Mouse (Mus musculus) cerebellum, adult 2 months (tissue): ENCODE results near the gene Iqsec1. TPM values are rescaled to one million over a fixed set of nuclear protein-coding genes. Genes with fewer than 3 reads are reported as not detected.

Source experiments
- DNase-seq, 2 experiments: peaks; one replicate each; pipeline ENCODE4 v3.0.0; 2021
- H3K27ac ChIP-seq: fragments of 200-500 bp; 2 replicates; pipeline ENCODE4 v1.5.1; 2012; ENCODE audit warnings: low read length, control low read depth, inconsistent platforms; ENCODE audit not compliant: insufficient read depth
- H3K27me3 ChIP-seq: fragments of 200-500 bp; 2 replicates; pipeline ENCODE4 v1.6.1; 2012; ENCODE audit warnings: inconsistent platforms, mild to moderate bottlenecking, low read length, moderate library complexity; ENCODE audit not compliant: control insufficient read depth, insufficient read depth
- H3K4me1 ChIP-seq: fragments of 200-500 bp; 2 replicates; pipeline ENCODE4 v1.6.1; 2011; ENCODE audit warnings: low read length; ENCODE audit not compliant: control insufficient read depth, insufficient read depth
- H3K4me3 ChIP-seq: fragments of 200-500 bp; replicated peaks from 2 replicates; pipeline ENCODE3; 2011; ENCODE audit warnings: mild to moderate bottlenecking, low read depth, low read length, control low read depth; ENCODE audit not compliant: insufficient read depth
- CTCF ChIP-seq: fragments of 200-500 bp; IDR thresholded peaks from 2 replicates; pipeline ENCODE4 v1.5.1; 2011; ENCODE audit warnings: low read depth, mild to moderate bottlenecking, control low read depth, low read length, moderate library complexity, borderline replicate concordance; ENCODE audit not compliant: insufficient read depth
- POLR2A ChIP-seq: fragments of 200-500 bp; IDR thresholded peaks from 2 replicates; pipeline ENCODE4 v1.6.1; 2011; ENCODE audit warnings: low read length, control low read depth, borderline replicate concordance; ENCODE audit not compliant: insufficient read depth
- WGBS: fragments of 180-500 bp; shearing (Covaris S2); methylation state at CpG from one replicate; pipeline ENCODE4 v1.1.7; 2018; 5-methylcytosine and 5-hydroxymethylcytosine counted together
- polyA plus RNA-seq: library from polyadenylated mRNA; depleted of rRNA; stranded (reverse); fragments of >200 nt; gene quantifications from 2 replicates; pipeline ENCODE4 v1.2.3, GENCODE M21; 2012

Gene Iqsec1
- polyA plus RNA-seq, 1 experiment: 249 TPM

DNA sequence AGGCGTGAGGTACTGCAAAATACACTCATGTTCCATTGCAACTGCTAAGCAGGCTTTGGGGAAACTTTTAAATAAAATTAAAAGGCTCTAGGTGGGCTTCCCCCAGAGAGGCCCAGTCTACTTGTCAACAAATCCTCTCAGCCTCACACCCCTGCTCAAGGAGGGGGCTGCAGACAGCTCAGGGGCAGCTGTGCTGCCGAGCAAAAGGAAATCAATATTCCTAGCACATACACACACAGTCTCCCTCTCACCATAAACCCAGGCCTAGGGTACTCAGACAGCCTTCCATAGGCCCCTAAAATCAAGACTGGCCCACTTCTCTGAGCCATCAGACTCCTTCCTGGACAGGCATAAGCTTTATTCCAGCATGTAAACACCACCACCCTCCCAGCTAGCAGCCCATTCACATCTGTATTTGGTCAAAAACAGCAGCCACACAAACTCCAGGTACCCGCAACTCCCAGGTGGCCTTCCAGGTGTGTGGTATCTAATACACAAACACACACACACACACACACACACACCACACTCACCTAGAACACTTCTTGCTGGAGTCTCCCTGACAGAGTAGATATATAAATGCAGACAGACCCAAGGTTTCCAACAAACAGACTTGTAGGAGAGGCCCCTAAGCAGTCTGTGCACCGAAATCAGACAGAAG, 273.1 kb downstream of the Iqsec1 start:
- TF ChIP-seq CTCF (no peak), POLR2A (no peak)
- 73% methylated on average over 4 of the region's 4 CpGs for WGBS

DNA sequence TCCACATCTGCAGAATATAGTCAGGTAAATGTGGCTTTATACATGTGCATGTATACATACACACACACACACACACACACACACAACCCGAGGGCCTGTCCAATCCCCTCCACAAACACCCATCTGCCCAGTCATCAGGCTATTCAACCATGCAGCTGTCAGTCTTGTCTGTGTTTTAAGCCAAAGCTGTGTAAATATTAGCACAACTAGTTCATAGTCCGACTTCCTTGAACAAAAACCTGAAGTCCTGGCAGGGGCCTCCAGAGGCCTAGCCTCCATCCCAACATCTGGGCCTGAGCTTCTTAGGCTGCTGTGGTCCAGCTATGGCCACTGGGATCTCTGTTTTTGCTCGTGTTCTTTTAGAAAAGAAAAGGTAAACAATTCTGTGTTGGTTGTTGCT, 274.8 kb downstream of the Iqsec1 start:
- WGBS: 39% methylated on average over 3 of the region's 3 CpGs
- DNase-seq: no peak
- TF ChIP-seq CTCF: no peak
- Histone ChIP-seq H3K27ac (no peak overlapping the region), H3K4me3 (no peak overlapping the region), H3K27me3 (no peaks in the 10 kb centered on the region), H3K4me1 (peaks cover 56% of the 10 kb centered on the region)

More for the DNA sequence above, 273.1 kb downstream of the Iqsec1 start:
- Histone ChIP-seq H3K27me3 (no peaks in the 10 kb centered on the region), H3K4me3 (no peak overlapping the region), H3K4me1 (peaks cover 45% of the 10 kb centered on the region), H3K27ac (no peak overlapping the region)
- no peak for DNase-seq

DNA sequence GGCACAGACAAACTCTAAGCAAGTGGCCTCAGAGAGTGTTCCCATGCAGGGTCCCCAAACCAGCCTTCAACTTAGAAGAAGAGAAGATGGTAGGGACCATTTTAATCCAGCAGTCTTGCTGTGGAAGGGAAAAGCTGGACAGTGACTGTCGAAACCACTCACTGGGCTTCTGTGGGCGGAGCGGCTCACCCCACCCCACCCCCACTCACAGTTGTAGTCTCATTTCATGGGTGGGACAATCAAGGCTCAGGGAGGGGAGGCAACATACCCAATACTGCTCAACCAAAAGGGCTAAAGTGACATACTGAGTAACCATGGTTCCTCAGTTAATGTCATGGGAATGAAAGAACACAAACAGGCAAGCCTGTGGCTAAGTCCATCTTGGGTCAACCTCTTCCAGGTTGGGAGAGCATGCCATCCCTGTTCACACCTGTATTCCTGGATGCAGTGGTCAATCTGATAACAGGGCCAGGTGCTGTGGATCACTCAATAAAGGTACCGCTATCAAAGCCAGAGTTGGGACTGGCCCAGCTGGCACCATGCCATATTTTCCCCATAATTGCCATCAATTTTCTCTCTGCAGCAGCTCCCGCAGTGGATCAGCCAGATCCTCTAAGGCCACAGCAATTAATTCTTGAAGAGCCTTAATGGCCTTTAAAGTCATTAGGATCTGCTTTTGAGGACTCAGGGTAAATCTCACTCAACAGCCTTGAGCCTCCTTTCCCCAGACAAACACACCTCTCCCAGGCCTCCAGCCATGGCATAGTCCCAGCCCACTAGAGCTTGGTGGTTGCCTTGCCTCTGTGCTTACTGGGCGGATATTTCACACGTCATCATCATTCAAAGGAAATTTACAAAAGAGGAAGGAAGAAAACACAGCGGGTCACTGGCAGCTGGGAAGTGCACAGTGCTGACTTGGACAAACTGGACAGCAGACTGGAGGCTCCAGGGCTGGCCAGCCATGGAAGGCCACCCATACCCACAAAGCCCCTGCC, 275.7 kb downstream of the Iqsec1 start:
- TF ChIP-seq POLR2A: no peak
- TF ChIP-seq CTCF: no peak
- Histone ChIP-seq H3K27me3 (no peaks in the 10 kb centered on the region), H3K4me3 (no peak overlapping the region), H3K27ac (peak overlapping the region; percentile 31; the same call in 1 of the 2 replicates), H3K4me1 (peaks cover 53% of the 10 kb centered on the region)
- peak in 1 of 2 experiments; percentile 48 for DNase-seq
- whole genome bisulfite sequencing: 40% methylated on average over 8 of the region's 8 CpGs

GRCm38 (mm10) chr6:90712063-90712462, 276.4 kb downstream of the Iqsec1 start:
- H3K4me1 ChIP-seq: peaks cover 60% of the 10 kb centered on the region

GRCm38 (mm10) chr6:90711476-90712035, 276.9 kb downstream of the Iqsec1 start:
- Histone ChIP-seq H3K4me1 (peaks cover 60% of the 10 kb centered on the region), H3K27me3 (no peaks in the 10 kb centered on the region), H3K4me3 (peak overlapping the region; percentile 18), H3K27ac (peak overlapping the region; percentile 18; the same call in 1 of the 2 replicates)
- WGBS: 9% methylated on average over 12 of the region's 12 CpGs
- TF ChIP-seq CTCF: no peak
- TF ChIP-seq POLR2A: no peak
- DNase-seq: peak; percentile 81 to 92

More at GRCm38 (mm10) chr6:90712063-90712462, 276.4 kb downstream of the Iqsec1 start:
- no peak for DNase-seq
- Histone ChIP-seq H3K27ac (peak overlapping the region; percentile 17; the same call in 1 of the 2 replicates), H3K27me3 (no peaks in the 10 kb centered on the region), H3K4me3 (no peak overlapping the region)
- TF ChIP-seq POLR2A: no peak
- TF ChIP-seq CTCF: no peak
- 60% methylated on average over 3 of the region's 3 CpGs for WGBS

GRCm38 (mm10) chr6:90710778-90711177, 277.7 kb downstream of the Iqsec1 start:
- peaks cover 67% of the 10 kb centered on the region for H3K4me1 ChIP-seq
- 74% methylated on average over 5 of the region's 5 CpGs for WGBS
- DNase-seq: no peak
- 0 out of 2 replicates have a peak overlapping the region, but pooled peaks have one; percentile 19 for H3K27ac ChIP-seq
- H3K4me3 ChIP-seq: no peak overlapping the region
- no peak for TF ChIP-seq POLR2A
- TF ChIP-seq CTCF: no peak
- H3K27me3 ChIP-seq: no peaks in the 10 kb centered on the region

DNA sequence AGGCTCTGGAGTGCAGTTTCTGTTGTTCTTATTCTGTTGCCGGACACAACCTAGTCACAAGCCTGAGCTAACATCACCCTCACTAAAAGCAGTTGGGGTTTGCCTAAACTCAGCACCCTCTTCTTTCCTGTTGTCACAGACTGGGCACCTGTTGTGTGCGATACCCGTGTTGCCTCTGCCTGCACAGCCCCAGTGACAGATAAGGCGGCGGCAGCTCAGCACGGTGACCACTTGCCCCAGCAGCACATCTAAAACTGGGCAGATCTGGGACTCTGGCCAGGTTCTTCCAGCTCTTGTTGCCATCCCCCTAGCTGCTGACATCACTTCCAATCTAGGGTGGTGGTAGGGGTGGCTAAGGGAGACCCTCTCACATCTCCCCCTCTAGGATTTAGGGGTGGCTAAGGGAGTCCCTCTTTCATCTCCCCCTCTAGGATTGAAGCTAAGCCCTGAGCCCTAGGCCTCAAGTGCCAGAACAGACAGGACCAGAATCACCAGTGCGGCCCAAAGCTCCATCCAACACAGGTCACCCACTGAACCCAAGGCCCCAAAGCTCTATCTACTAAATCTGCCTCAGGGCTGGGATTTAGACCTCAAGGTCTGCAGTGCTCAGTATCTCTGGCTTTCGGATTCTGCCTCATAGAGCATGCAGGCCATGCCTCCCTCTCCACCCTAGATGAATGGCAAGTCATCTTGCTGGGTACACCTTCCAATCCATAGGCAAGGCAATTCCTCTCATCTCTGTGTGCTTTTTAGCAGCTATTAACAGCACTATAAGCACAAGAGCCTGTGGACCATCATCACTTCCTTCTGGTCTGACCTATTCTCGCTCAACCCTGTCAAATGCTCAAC, 278.3 kb downstream of the Iqsec1 start:
- 0 out of 2 replicates have a peak overlapping the region, but pooled peaks have one; percentile 19 for H3K27ac ChIP-seq
- 45% methylated on average over 9 of the region's 9 CpGs for WGBS
- H3K4me1 ChIP-seq: peaks cover 72% of the 10 kb centered on the region
- H3K27me3 ChIP-seq: no peaks in the 10 kb centered on the region
- H3K4me3 ChIP-seq: no peak overlapping the region
- TF ChIP-seq POLR2A: no peak
- no peak for TF ChIP-seq CTCF
- DNase-seq: no peak
